Mouse (Mus musculus) forebrain, embryonic 12.5 days (tissue): ENCODE measurements around the gene Gipc2. TPM values are rescaled to one million over a fixed set of nuclear protein-coding genes. Genes with fewer than 3 reads are reported as not detected.

Experiments used
- ATAC-seq: fragments of 200-750 bp; cut with Nextera tagmentation; 2 replicates; pipeline ENCODE4 v1.8.0; 2017; ENCODE audit warnings: moderate TSS enrichment; ENCODE audit not compliant: low FRiP score
- H3K27ac ChIP-seq: fragments of 300-500 bp; sonication (generic); 2 replicates; pipeline ENCODE4 v1.5.1; 2016; ENCODE audit warnings: mild to moderate bottlenecking
- H3K27me3 ChIP-seq: fragments of 300-500 bp; sonication (generic); 2 replicates; pipeline ENCODE4 v1.6.1; 2016; ENCODE audit warnings: mild to moderate bottlenecking
- H3K36me3 ChIP-seq: fragments of 300-500 bp; sonication (generic); replicated peaks from 2 replicates; pipeline ENCODE4 v1.6.1; 2016; ENCODE audit warnings: mild to moderate bottlenecking
- H3K4me1 ChIP-seq: fragments of 300-500 bp; sonication (generic); 2 replicates; pipeline ENCODE4 v1.6.1; 2016
- H3K4me2 ChIP-seq: fragments of 300-500 bp; sonication (generic); 2 replicates; pipeline ENCODE4 v1.6.1; 2016; ENCODE audit warnings: mild to moderate bottlenecking, moderate library complexity
- H3K4me3 ChIP-seq: fragments of 300-500 bp; sonication (generic); replicated peaks from 2 replicates; pipeline ENCODE4 v1.5.1; 2016; ENCODE audit warnings: mild to moderate bottlenecking
- H3K9ac ChIP-seq: fragments of 300-500 bp; sonication (generic); 2 replicates; pipeline ENCODE4 v1.6.1; 2016; ENCODE audit warnings: mild to moderate bottlenecking
- H3K9me3 ChIP-seq: fragments of 300-500 bp; sonication (generic); 2 replicates; pipeline ENCODE4 v1.6.1; 2016
- WGBS: fragments of 180-500 bp; shearing (Covaris S2); methylation state at CpG from one replicate; pipeline ENCODE4 v1.1.7; 2016; 5-methylcytosine and 5-hydroxymethylcytosine counted together
- polyA plus RNA-seq: library from polyadenylated mRNA; unstranded; fragments of >200 nt; fragmentation: Nextera tagmentation; extraction: Ambion mirVana; gene quantifications from 2 replicates; pipeline ENCODE4 v1.2.1, GENCODE M21; 2016

Gene Gipc2
- polyA plus RNA-seq, 1 experiment from 2014 or later = 1.4 TPM

- Histone ChIP-seq H3K9me3 (no peaks in the 10 kb centered on the region), H3K9ac (no peak overlapping the region), H3K4me3 (no peak overlapping the region), H3K36me3 (no peaks in the 10 kb centered on the region), H3K27me3 (peaks cover 42% of the 10 kb centered on the region), H3K27ac (no peak overlapping the region), H3K4me2 (no peak overlapping the region), H3K4me1 (peaks cover 17% of the 10 kb centered on the region)
- WGBS = 10% methylated on average over 3 of the region's 3 CpGs
- no peak for ATAC-seq
Measured at GRCm38 (mm10) chr3:152108560-152109259, 57.3 kb downstream of the Gipc2 start.

- Histone ChIP-seq H3K4me1 (peaks cover 17% of the 10 kb centered on the region), H3K36me3 (no peaks in the 10 kb centered on the region), H3K9ac (no peak overlapping the region), H3K27ac (no peak overlapping the region), H3K4me2 (no peak overlapping the region), H3K27me3 (peaks cover 42% of the 10 kb centered on the region), H3K4me3 (no peak overlapping the region), H3K9me3 (no peaks in the 10 kb centered on the region)
- no peak for ATAC-seq
- 67% methylated on average over 5 of the region's 5 CpGs for WGBS
Measured at GRCm38 (mm10) chr3:152108003-152108395, 58.0 kb downstream of the Gipc2 start.

- peak; percentile 73 for ATAC-seq
- 31% methylated on average over 30 of the region's 30 CpGs for WGBS
- H3K4me1 ChIP-seq = peaks cover 17% of the 10 kb centered on the region
Measured at GRCm38 (mm10) chr3:152107149-152108002, 58.7 kb downstream of the Gipc2 start.

GRCm38 (mm10) chr3:152106225-152107148 lies 59.5 kb downstream of the Gipc2 start:
- Histone ChIP-seq H3K27me3 (peaks cover 42% of the 10 kb centered on the region), H3K27ac (no peak overlapping the region), H3K9me3 (no peaks in the 10 kb centered on the region), H3K9ac (peak overlapping the region; percentile 53), H3K4me2 (peak overlapping the region; percentile 89), H3K4me3 (peak overlapping the region; percentile 44), H3K4me1 (peaks cover 17% of the 10 kb centered on the region), H3K36me3 (no peaks in the 10 kb centered on the region)
- peak; percentile 34 for ATAC-seq
- whole genome bisulfite sequencing = under 1% methylated on average over 28 of the region's 28 CpGs

More at GRCm38 (mm10) chr3:152107149-152108002, 58.7 kb downstream of the Gipc2 start:
- no peaks in the 10 kb centered on the region for H3K9me3 ChIP-seq
- H3K27ac ChIP-seq = no peak overlapping the region
- H3K4me2 ChIP-seq = peak overlapping the region; percentile 89
- H3K4me3 ChIP-seq = peak overlapping the region; percentile 44
- peaks cover 42% of the 10 kb centered on the region for H3K27me3 ChIP-seq
- H3K36me3 ChIP-seq = no peaks in the 10 kb centered on the region
- peak overlapping the region; percentile 53 for H3K9ac ChIP-seq

GRCm38 (mm10) chr3:152105341-152105740 lies 60.7 kb downstream of the Gipc2 start:
- Histone ChIP-seq H3K4me3 (peak overlapping the region; percentile 15), H3K4me1 (peaks cover 17% of the 10 kb centered on the region), H3K9ac (no peak overlapping the region; the same call in 1 of the 2 replicates), H3K4me2 (peak overlapping the region; percentile 89), H3K27me3 (peaks cover 42% of the 10 kb centered on the region), H3K27ac (no peak overlapping the region), H3K36me3 (no peaks in the 10 kb centered on the region), H3K9me3 (no peaks in the 10 kb centered on the region)
- WGBS = 2% methylated on average over 14 of the region's 14 CpGs
- peak; percentile 71 for ATAC-seq

GRCm38 (mm10) chr3:152103381-152103780 lies 62.6 kb downstream of the Gipc2 start:
- no peaks in the 10 kb centered on the region for H3K9me3 ChIP-seq
- H3K4me1 ChIP-seq = peaks cover 17% of the 10 kb centered on the region
- no peaks in the 10 kb centered on the region for H3K36me3 ChIP-seq
- no peak overlapping the region for H3K4me2 ChIP-seq
- no peak overlapping the region for H3K27ac ChIP-seq
- no peak overlapping the region for H3K4me3 ChIP-seq
- peaks cover 30% of the 10 kb centered on the region for H3K27me3 ChIP-seq
- H3K9ac ChIP-seq = no peak overlapping the region
- WGBS = 89% methylated on average over 4 of the region's 4 CpGs
- no peak for ATAC-seq

- Histone ChIP-seq H3K4me3 (no peak overlapping the region), H3K9ac (no peak overlapping the region), H3K4me1 (peaks cover 10% of the 10 kb centered on the region), H3K9me3 (no peaks in the 10 kb centered on the region), H3K36me3 (no peaks in the 10 kb centered on the region), H3K4me2 (no peak overlapping the region), H3K27me3 (peaks cover 18% of the 10 kb centered on the region; the same call in 1 of the 2 replicates), H3K27ac (no peak overlapping the region)
- 96% methylated on average over 7 of the region's 7 CpGs for WGBS
- no peak for ATAC-seq
Measured at GRCm38 (mm10) chr3:152101459-152101858, 64.6 kb downstream of the Gipc2 start.

GRCm38 (mm10) chr3:152100119-152100818 lies 65.8 kb downstream of the Gipc2 start:
- peak overlapping the region; percentile 12; the same call in 1 of the 2 replicates for H3K4me3 ChIP-seq
- no peak overlapping the region for H3K27ac ChIP-seq
- peak overlapping the region; percentile 21 for H3K4me2 ChIP-seq
- ATAC-seq = peak; percentile 82
- 46% methylated on average over 11 of the region's 11 CpGs for WGBS
- peaks cover 10% of the 10 kb centered on the region; the same call in 1 of the 2 replicates for H3K27me3 ChIP-seq
- 0 out of 2 replicates have a peak, but pooled peaks cover 4% of the 10 kb centered on the region for H3K4me1 ChIP-seq
- no peaks in the 10 kb centered on the region for H3K36me3 ChIP-seq
- no peak overlapping the region for H3K9ac ChIP-seq
- H3K9me3 ChIP-seq = no peaks in the 10 kb centered on the region

- 11% methylated on average over 3 of the region's 3 CpGs for WGBS
- no peak overlapping the region for H3K4me3 ChIP-seq
Measured at GRCm38 (mm10) chr3:152095030-152095429, 71.0 kb downstream of the Gipc2 start.

GRCm38 (mm10) chr3:152092385-152093057 lies 73.5 kb downstream of the Gipc2 start:
- Histone ChIP-seq H3K4me2 (peak overlapping the region; percentile 51), H3K27me3 (no peaks in the 10 kb centered on the region), H3K9ac (no peak overlapping the region), H3K9me3 (no peaks in the 10 kb centered on the region), H3K4me3 (peak overlapping the region; percentile 31), H3K27ac (no peak overlapping the region), H3K36me3 (no peaks in the 10 kb centered on the region), H3K4me1 (0 out of 2 replicates have a peak, but pooled peaks cover 4% of the 10 kb centered on the region)
- WGBS = 48% methylated on average over 34 of the region's 34 CpGs
- peak; percentile 14; the same call in 1 of the 2 replicates for ATAC-seq

More at GRCm38 (mm10) chr3:152095030-152095429, 71.0 kb downstream of the Gipc2 start:
- no peaks in the 10 kb centered on the region for H3K9me3 ChIP-seq
- ATAC-seq = no peak
- H3K36me3 ChIP-seq = no peaks in the 10 kb centered on the region
- H3K4me2 ChIP-seq = no peak overlapping the region
- H3K27ac ChIP-seq = no peak overlapping the region
- H3K27me3 ChIP-seq = no peaks in the 10 kb centered on the region
- H3K4me1 ChIP-seq = 0 out of 2 replicates have a peak, but pooled peaks cover 4% of the 10 kb centered on the region
- no peak overlapping the region for H3K9ac ChIP-seq

- Histone ChIP-seq H3K4me3 (no peak overlapping the region), H3K9ac (no peak overlapping the region), H3K36me3 (no peaks in the 10 kb centered on the region), H3K4me2 (no peak overlapping the region), H3K4me1 (no peaks in the 10 kb centered on the region), H3K9me3 (no peaks in the 10 kb centered on the region), H3K27me3 (no peaks in the 10 kb centered on the region), H3K27ac (no peak overlapping the region)
- 4% methylated on average over 4 of the region's 4 CpGs for WGBS
- peak; percentile 49; the same call in 1 of the 2 replicates for ATAC-seq
Measured at GRCm38 (mm10) chr3:152089178-152089577, 76.9 kb downstream of the Gipc2 start.
